Mouse (Mus musculus) liver, embryonic 14.5 days (tissue): ENCODE measurements around the gene Dnm3.

Experiments
- CTCF ChIP-seq: IDR thresholded peaks from 2 replicates; pipeline ENCODE4 v1.5.1; 2016; ENCODE audit warnings: antibody characterized with exemption, low read depth, control low read depth
- EP300 ChIP-seq: IDR thresholded peaks from 2 replicates; pipeline ENCODE4 v1.6.1; 2016; ENCODE audit warnings: antibody characterized with exemption, low read depth

DNA sequence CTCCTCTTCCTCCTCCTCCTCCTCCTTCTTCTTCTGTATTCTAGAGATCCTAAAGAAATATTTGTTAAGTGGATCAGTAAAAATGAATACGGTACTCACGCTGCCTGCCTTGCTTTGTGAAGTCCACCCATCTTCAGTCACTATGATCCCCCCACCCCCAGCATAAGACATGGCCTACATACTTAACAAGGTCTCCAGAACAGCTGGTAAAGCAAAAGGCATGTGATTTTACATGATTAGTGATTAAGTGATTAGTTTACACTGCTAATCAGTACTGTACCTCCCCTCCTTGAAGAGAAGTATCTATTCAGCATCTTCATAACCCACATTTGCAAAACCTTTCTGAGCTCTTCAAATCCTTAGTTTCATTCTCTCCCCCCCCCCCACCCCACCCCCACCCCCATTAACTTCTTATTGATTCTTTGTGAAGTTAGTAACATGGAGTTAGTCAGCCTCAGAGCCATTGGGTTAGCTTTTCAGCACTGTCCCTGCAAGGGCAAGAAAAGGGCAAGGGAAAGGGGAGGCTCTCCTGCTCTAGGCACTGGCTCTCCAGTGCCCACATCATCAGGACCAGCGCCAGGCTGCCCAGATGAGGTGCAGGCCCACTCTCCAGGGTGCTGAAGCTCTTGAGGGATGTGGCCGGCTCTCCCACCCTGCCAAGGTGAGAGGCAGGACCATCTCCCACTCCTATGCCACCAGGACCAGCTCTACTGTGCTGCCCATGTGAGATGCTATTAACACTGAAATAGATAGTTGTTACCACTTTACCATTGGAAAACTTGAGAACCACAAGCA, 30.6 kb upstream of the Dnm3 start:
- no peak for TF ChIP-seq CTCF
- no peak for TF ChIP-seq EP300
